ENCODE assay signal across 8 mouse cellular contexts in the genomic region with DNA sequence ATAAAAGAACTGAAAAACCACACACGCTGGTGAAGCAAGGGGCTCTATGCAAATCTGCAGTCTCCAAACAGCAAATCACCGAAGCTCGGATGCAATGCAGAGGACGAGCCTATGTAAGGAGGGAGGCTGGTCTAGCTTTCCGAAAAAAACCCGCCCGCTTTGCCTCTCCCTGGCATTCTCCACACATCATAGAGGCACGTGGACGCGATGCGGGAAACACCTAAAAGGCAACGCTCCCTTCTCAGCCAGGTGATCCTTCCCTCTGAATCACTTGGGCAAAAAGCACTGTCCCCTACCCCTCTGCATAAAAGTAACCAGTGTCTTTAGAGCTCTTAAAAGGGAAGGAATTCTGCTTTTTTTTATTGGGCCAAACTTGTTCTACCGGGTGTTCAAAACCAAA.
DNase-seq lines count a peak whose midpoint lies in the region.

No protein-coding gene starts in this region.

- DNase-seq in layer of hippocampus, adult 11-12 months (ENCODE audit: low spot score), result peak; percentile 60
- no peak for DNase-seq in layer of hippocampus, adult 9-10 months (ENCODE audit: low spot score)
- peak; percentile 79 to 80 for DNase-seq in cerebellum, postnatal 10 days
- peak; percentile 42 to 48 for DNase-seq in frontal cortex, postnatal 10 days (ENCODE audit: low spot score in 2 of 2)
- peak; percentile 82 to 83 for DNase-seq in left cerebral cortex, postnatal 14 days (ENCODE audit: low spot score in 2 of 2)
- DNase-seq in neural tube, embryonic 10.5 days (ENCODE audit: extremely low spot score, low spot score), result peak; percentile 57
- DNase-seq in adrenal gland, adult 18-20 months (ENCODE audit: low spot score in 2 of 2), result no peak
- DNase-seq in spleen, postnatal 4 days (ENCODE audit: low spot score in 2 of 2), result no peak

- intact Hi-C loops in left cerebral cortex, postnatal 14 days (cut with DNase I), result loop anchor here (10.0 kb wide), 1 partner anchor 371 kb away; no protein-coding TSS in a partner anchor

Comparison
In these comparisons a context has a peak if more than half of its experiments do, and no peak if none do; other contexts are left out.
1. DNase-seq: peak in layer of hippocampus, adult 11-12 months (single experiment), cerebellum, postnatal 10 days (2 of 2), frontal cortex, postnatal 10 days (2 of 2), left cerebral cortex, postnatal 14 days (2 of 2) and neural tube, embryonic 10.5 days (single experiment); none in layer of hippocampus, adult 9-10 months (single experiment), adrenal gland, adult 18-20 months (0 of 2) and spleen, postnatal 4 days (0 of 2).